Mouse (Mus musculus): Measurements from ENCODE around the gene Clca1. TPM values are rescaled to one million over a fixed set of nuclear protein-coding genes. Genes with fewer than 3 reads are reported as not detected.

Gene Clca1
- total and polyA plus RNA-seq, 3 experiments: not detected

- TF ChIP-seq MXI1 (IDR thresholded peaks at IDR 0.05; ENCODE audit: low read depth, low read length): no peak
- no peak for TF ChIP-seq TCF12 (IDR thresholded peaks at IDR 0.05; ENCODE audit: low read depth, low read length)
- no peak for TF ChIP-seq POLR2A (IDR thresholded peaks at IDR 0.05; ENCODE audit: control insufficient read depth in 1 of 2, insufficient read depth in 1 of 2, low read depth in 1 of 2, low read length in 2 of 2, poor library complexity in 1 of 2)
- TF ChIP-seq USF1 (IDR thresholded peaks at IDR 0.05; ENCODE audit: low read depth, low read length): no peak
- TF ChIP-seq UBTF (IDR thresholded peaks at IDR 0.05; ENCODE audit: borderline replicate concordance, insufficient read depth, low read depth, low read length): no peak
- TF ChIP-seq HCFC1 (IDR thresholded peaks at IDR 0.05; ENCODE audit: low read depth, low read length): no peak
- no peak for TF ChIP-seq TAL1 (IDR thresholded peaks at IDR 0.05; ENCODE audit: low read length)
- TF ChIP-seq SIN3A (IDR thresholded peaks at IDR 0.05; ENCODE audit: low read length): no peak
- TF ChIP-seq E2F4 (IDR thresholded peaks at IDR 0.05; ENCODE audit: borderline replicate concordance, low read depth, low read length): no peak
- no peak for TF ChIP-seq MYB (IDR thresholded peaks at IDR 0.05; ENCODE audit: low read depth, low read length)
- no peak for TF ChIP-seq MEF2A (IDR thresholded peaks at IDR 0.05; ENCODE audit: extremely low read depth, insufficient replicate concordance, low read depth, low read length, poor library complexity, severe bottlenecking)
- TF ChIP-seq CHD1 (IDR thresholded peaks at IDR 0.05; ENCODE audit: low read depth, low read length): no peak
- no peak for TF ChIP-seq MAZ (IDR thresholded peaks at IDR 0.05; ENCODE audit: low read depth, low read length)
- no peak for TF ChIP-seq NRF1 (IDR thresholded peaks at IDR 0.05; ENCODE audit: insufficient read depth, low read depth, low read length, poor library complexity, severe bottlenecking)
- no peak for TF ChIP-seq BHLHE40 (IDR thresholded peaks at IDR 0.05; ENCODE audit: borderline replicate concordance, low read depth, low read length)
- TF ChIP-seq RAD21 (IDR thresholded peaks at IDR 0.05; ENCODE audit: low read depth, low read length): no peak
- Histone ChIP-seq H3K27me3 (ENCODE audit: control insufficient read depth in 1 of 2, insufficient read depth in 2 of 2, low read length in 2 of 2) (no peaks in the 10 kb centered on the region), H3K4me1 (ENCODE audit: control insufficient read depth in 1 of 2, insufficient read depth in 2 of 2, low read length in 2 of 2) (no peaks in the 10 kb centered on the region), H3K79me2 (ENCODE audit: control insufficient read depth, insufficient read depth, low read length, poor library complexity) (no peaks in the 10 kb centered on the region), H3K4me3 (ENCODE audit: control insufficient read depth in 1 of 2, insufficient read depth in 1 of 2, low read depth in 2 of 2, low read length in 2 of 2) (no peak within 1 kb of the TSS), H3K27ac (ENCODE audit: control insufficient read depth, low read depth, low read length) (no peak within 1 kb of the TSS), H3K9ac (ENCODE audit: control insufficient read depth, low read depth, low read length, poor library complexity, severe bottlenecking) (no peak within 1 kb of the TSS), H3K9me3 (replicated peaks; ENCODE audit: insufficient read depth, low read length) (no peaks in the 10 kb centered on the region), H3K36me3 (ENCODE audit: control insufficient read depth in 1 of 2, insufficient read depth in 2 of 2, low read length in 2 of 2) (no peaks in the 10 kb centered on the region)
- DNase-seq (ENCODE audit: low read depth, low spot score): no peak
These were observed 57.6 kb downstream of the Clca1 start, which contains the start of gene Clca4a for GRCm38 (mm10) chr3:144974945-144975344. Gene Clca4a, minus strand, starts transcription at chr3:144975045.

- H3K36me3 ChIP-seq (ENCODE audit: control insufficient read depth in 1 of 2, insufficient read depth in 2 of 2, low read length in 2 of 2): no peaks in the 10 kb centered on the region
- no peak overlapping the region for H3K9ac ChIP-seq (ENCODE audit: control insufficient read depth, low read depth, low read length, poor library complexity, severe bottlenecking)
- no peaks in the 10 kb centered on the region for H3K4me1 ChIP-seq (ENCODE audit: control insufficient read depth in 1 of 2, insufficient read depth in 2 of 2, low read length in 2 of 2)
- no peak overlapping the region for H3K27ac ChIP-seq (ENCODE audit: control insufficient read depth, low read depth, low read length)
- H3K27me3 ChIP-seq (ENCODE audit: control insufficient read depth in 1 of 2, insufficient read depth in 2 of 2, low read length in 2 of 2): no peaks in the 10 kb centered on the region
- no peaks in the 10 kb centered on the region for H3K79me2 ChIP-seq (ENCODE audit: control insufficient read depth, insufficient read depth, low read length, poor library complexity)
- H3K9me3 ChIP-seq (replicated peaks; ENCODE audit: insufficient read depth, low read length): no peaks in the 10 kb centered on the region
- peak; percentile 29 for DNase-seq (ENCODE audit: low read depth, low spot score)
- TF ChIP-seq ZC3H11A (IDR thresholded peaks at IDR 0.05; ENCODE audit: low read depth, low read length): no peak
- no peak for TF ChIP-seq MAX (IDR thresholded peaks at IDR 0.05; ENCODE audit: low read length)
- TF ChIP-seq MAZ (IDR thresholded peaks at IDR 0.05; ENCODE audit: low read depth, low read length): no peak
- no peak for TF ChIP-seq MYB (IDR thresholded peaks at IDR 0.05; ENCODE audit: low read depth, low read length)
- no peak for TF ChIP-seq TCF12 (IDR thresholded peaks at IDR 0.05; ENCODE audit: low read depth, low read length)
- no peak for TF ChIP-seq JUND (IDR thresholded peaks at IDR 0.05; ENCODE audit: low read depth, low read length)
- TF ChIP-seq HCFC1 (IDR thresholded peaks at IDR 0.05; ENCODE audit: low read depth, low read length): no peak
- TF ChIP-seq CHD2 (IDR thresholded peaks at IDR 0.05; ENCODE audit: low read length): no peak
- no peak for TF ChIP-seq KAT2A (conservative IDR thresholded peaks at IDR 0.05; ENCODE audit: low read depth, low read length)
- no peak overlapping the region for H3K4me3 ChIP-seq (ENCODE audit: control insufficient read depth in 1 of 2, insufficient read depth in 1 of 2, low read depth in 2 of 2, low read length in 2 of 2)
These were observed 60.9 kb downstream of the Clca1 start for GRCm38 (mm10) chr3:144971553-144972270.

Data from MEL (cell line).